Mouse (Mus musculus) kidney, adult 2 months (tissue): ENCODE data around the gene Taar5. TPM values are rescaled to one million over a fixed set of nuclear protein-coding genes. Genes with fewer than 3 reads are reported as not detected.

ENCODE experiments used
- DNase-seq: peaks from one replicate; pipeline ENCODE4 v3.0.0; 2021
- H3K27ac ChIP-seq: fragments of 200-500 bp; 2 replicates; pipeline ENCODE4 v1.5.1; 2012; ENCODE audit warnings: low read depth, low read length, control low read depth, inconsistent platforms; ENCODE audit not compliant: insufficient read depth
- H3K27me3 ChIP-seq: fragments of 200-500 bp; replicated peaks from 2 replicates; pipeline ENCODE4 v1.6.1; 2012; ENCODE audit warnings: mild to moderate bottlenecking, moderate library complexity, low read length, inconsistent platforms; ENCODE audit not compliant: control insufficient read depth, insufficient read depth
- H3K36me3 ChIP-seq: fragments of 200-500 bp; 2 replicates; pipeline ENCODE4 v1.6.1; 2012; ENCODE audit warnings: mild to moderate bottlenecking, moderate library complexity, low read length, inconsistent platforms; ENCODE audit not compliant: control insufficient read depth, insufficient read depth
- H3K4me1 ChIP-seq: fragments of 200-500 bp; 2 replicates; pipeline ENCODE4 v1.6.1; 2011; ENCODE audit warnings: low read length; ENCODE audit not compliant: control insufficient read depth, insufficient read depth
- H3K4me3 ChIP-seq: fragments of 200-500 bp; 2 replicates; pipeline ENCODE4 v1.5.1; 2011; ENCODE audit warnings: mild to moderate bottlenecking, low read depth, low read length, control low read depth; ENCODE audit not compliant: insufficient read depth
- CTCF ChIP-seq: fragments of 200-500 bp; conservative IDR thresholded peaks from 2 replicates; pipeline ENCODE4 v1.5.1; 2011; ENCODE audit warnings: low read depth, mild to moderate bottlenecking, control low read depth, low read length, moderate library complexity, mixed read lengths; ENCODE audit not compliant: insufficient read depth, insufficient read length
- POLR2A ChIP-seq: fragments of 200-500 bp; IDR thresholded peaks from one replicate; pipeline ENCODE4 v1.6.1; 2011; ENCODE audit warnings: low read depth, low read length, control low read depth
- WGBS: fragments of 180-500 bp; shearing (Covaris S2); methylation state at CpG from one replicate; pipeline ENCODE4 v1.1.7; 2018; 5-methylcytosine and 5-hydroxymethylcytosine counted together
- polyA plus RNA-seq: library from polyadenylated mRNA; depleted of rRNA; stranded (reverse); fragments of >200 nt; gene quantifications from 2 replicates; pipeline ENCODE4 v1.2.3, GENCODE M21; 2012

The Taar5 gene
- polyA plus RNA-seq, 1 experiment: 0.08 TPM

DNA sequence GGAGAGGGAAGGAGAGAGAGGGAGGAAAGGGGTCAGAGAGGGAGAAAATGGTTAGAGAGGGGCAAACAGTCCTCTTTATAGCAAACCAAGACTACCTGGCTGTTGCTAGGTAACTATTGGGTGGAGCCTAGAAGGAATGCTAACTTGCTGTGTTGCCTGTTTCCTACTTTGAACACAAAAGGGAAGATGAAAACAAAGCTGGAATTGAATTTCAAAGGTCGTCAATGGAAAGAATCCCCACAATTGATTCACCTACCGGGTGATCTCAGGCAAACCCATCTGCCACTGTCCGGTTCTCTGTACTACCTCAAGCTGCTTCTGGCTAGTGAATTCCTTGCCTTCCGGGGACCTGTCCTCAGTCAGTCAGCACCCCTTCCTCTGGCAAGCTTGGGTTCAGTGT lies 7.5 kb downstream of the Taar5 start:
- no peak for TF ChIP-seq POLR2A
- TF ChIP-seq CTCF: no peak
- no peaks in the 10 kb centered on the region for H3K36me3 ChIP-seq
- WGBS: 47% methylated on average over 4 of the region's 4 CpGs
- H3K27ac ChIP-seq: no peak overlapping the region
- no peak for DNase-seq
- H3K4me1 ChIP-seq: no peaks in the 10 kb centered on the region
- H3K27me3 ChIP-seq: no peaks in the 10 kb centered on the region
- H3K4me3 ChIP-seq: no peak overlapping the region

DNA sequence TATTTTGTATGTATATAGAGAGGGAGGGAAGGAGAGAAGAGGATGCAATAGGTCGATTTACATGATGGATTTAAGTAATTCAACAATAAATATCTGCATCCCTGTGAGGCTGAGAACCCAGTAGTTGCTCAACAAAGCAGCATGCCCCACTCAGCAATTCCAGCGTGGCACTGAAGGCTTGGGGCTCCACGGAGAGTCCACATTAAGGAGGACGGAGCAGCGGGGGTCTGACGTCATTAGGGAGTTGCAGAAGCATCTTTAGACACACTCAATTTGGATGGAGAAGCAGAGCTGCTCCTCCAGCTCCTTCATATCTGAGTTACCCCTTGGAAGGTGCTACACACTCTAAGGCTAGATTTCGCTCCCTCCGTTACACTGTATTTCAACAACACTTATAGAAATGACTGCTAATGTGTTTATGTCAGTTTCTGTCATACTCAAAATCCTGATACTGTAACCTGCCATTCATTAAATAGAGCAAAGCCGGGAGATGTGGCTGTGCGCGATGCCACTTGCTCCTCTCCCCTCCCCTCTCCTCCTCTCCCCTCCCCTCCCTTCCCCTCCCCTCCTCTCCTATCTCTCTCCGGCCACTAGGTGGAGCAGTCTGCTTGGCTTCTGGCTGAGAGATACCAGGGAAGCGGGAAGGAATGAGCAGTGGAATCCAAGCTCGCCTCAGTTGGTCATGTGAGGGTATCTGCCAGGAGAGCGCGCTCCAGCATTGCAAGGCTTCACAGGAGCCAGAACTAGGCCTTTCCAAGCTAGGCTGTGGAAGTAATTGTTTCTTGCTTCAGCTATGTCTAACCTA lies 8.6 kb downstream of the Taar5 start:
- 45% methylated on average over 16 of the region's 16 CpGs for WGBS
- TF ChIP-seq CTCF (peak; percentile 84), POLR2A (no peak)
- DNase-seq: peak; percentile 86
- no peak overlapping the region for H3K4me3 ChIP-seq
- H3K27me3 ChIP-seq: no peaks in the 10 kb centered on the region
- H3K27ac ChIP-seq: no peak overlapping the region
- H3K4me1 ChIP-seq: no peaks in the 10 kb centered on the region
- no peaks in the 10 kb centered on the region for H3K36me3 ChIP-seq

DNA sequence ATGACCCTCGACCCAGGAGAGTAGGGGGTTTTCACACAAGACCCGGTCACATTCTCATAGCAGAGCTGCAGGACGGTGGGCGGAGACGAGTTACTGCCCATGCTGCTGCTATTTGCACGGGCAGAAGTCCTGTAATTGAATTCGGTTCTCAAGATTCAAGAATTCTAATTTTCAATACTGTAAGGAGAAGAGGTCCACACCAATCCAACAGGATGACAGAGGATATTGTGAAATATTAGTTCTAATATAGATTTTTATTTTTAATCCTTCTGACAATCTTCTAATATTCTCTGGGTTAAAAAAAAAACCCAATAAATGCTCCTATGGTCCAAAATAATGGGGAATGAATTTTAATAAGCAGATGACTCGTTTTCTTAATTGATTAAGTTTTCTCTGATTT lies 15.0 kb downstream of the Taar5 start, which contains the start of gene Taar6:
Gene Taar6 (minus strand): TSS at position 101 of the 400 bp plus-strand sequence.
- DNase-seq: no peak
- Histone ChIP-seq H3K27ac (no peak within 1 kb of the TSS), H3K36me3 (no peaks in the 10 kb centered on the region), H3K4me1 (no peaks in the 10 kb centered on the region), H3K4me3 (no peak within 1 kb of the TSS), H3K27me3 (no peaks in the 10 kb centered on the region)
- TF ChIP-seq POLR2A (no peak), CTCF (no peak)
- WGBS: 70% methylated on average over 8 of the region's 8 CpGs

DNA sequence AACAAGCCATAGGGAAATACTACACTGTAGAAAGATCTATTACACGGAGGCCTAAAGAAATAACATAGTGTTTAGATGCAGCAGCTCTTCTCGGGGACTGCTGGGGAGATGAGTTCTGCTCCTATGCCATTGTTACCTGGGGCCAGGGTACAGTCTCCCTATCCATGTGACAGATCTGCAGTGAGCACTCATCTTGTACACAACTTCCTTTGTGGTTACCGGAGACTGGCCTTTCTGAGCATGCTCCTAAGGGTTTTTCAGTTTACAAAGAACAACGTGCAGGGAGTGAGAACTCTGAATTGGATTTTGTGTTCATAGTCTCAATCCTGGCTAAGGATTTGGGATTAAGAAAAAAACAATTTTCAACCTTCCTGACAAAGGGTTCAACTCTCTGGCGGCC lies 15.9 kb downstream of the Taar5 start:
- no peak overlapping the region for H3K27ac ChIP-seq
- no peaks in the 10 kb centered on the region for H3K36me3 ChIP-seq
- WGBS: 76% methylated on average over 5 of the region's 5 CpGs
- DNase-seq: peak; percentile 6
- no peak overlapping the region for H3K4me3 ChIP-seq
- no peak for TF ChIP-seq CTCF
- no peak for TF ChIP-seq POLR2A
- no peaks in the 10 kb centered on the region for H3K4me1 ChIP-seq
- no peaks in the 10 kb centered on the region for H3K27me3 ChIP-seq

DNA sequence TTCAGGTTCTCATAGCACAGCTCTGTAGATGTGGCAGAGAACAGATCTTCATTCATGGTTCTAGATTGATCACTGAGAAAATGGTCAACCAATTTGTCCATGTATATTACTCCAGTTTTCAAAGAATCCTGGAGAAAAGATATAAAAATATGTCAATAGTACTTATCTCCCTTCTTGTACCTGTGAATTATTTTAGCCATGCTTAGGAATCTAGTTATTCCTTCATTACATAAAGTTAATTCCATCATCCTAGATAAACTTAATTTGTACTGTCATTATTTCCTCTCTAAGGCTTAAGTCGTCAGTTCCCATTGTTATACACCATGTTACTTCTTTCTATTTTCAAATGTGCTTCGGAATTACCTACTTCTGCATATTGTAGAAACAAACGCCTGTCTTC lies 22.9 kb downstream of the Taar5 start, which contains the start of gene Taar7a:
Gene Taar7a (minus strand): TSS at position 101 of the 400 bp plus-strand sequence.
- no peak for DNase-seq
- Histone ChIP-seq H3K27ac (no peak within 1 kb of the TSS), H3K4me3 (no peak within 1 kb of the TSS), H3K27me3 (no peaks in the 10 kb centered on the region), H3K36me3 (no peaks in the 10 kb centered on the region), H3K4me1 (no peaks in the 10 kb centered on the region)
- no peak for TF ChIP-seq POLR2A
- WGBS: 84% methylated on average over 3 of the region's 3 CpGs

DNA sequence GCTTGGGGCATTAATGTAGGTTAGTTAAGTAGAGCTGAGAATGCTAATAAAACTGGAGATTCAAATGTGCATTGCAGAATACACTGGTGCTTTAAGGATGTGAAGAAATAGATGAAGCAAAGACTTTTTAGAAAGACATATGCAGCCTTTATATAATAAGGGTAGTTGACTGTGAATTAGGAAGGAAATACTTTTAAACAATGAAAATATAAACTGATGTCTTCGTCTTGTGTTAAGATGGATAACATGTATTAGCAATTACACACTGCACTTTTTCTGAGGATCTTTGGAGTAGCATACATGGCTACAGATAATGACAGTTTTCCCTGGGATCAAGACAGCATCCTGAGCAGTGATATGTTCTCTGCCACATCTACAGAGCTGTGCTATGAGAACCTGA lies 29.1 kb downstream of the Taar5 start, which contains the start of gene Taar7b:
Gene Taar7b (plus strand): TSS at position 301 of the 400 bp plus-strand sequence.
- WGBS: 73% methylated on average over 1 of the region's 1 CpGs
- Histone ChIP-seq H3K4me3 (no peak within 1 kb of the TSS), H3K27ac (no peak within 1 kb of the TSS), H3K27me3 (no peaks in the 10 kb centered on the region), H3K4me1 (no peaks in the 10 kb centered on the region), H3K36me3 (no peaks in the 10 kb centered on the region)
- DNase-seq: no peak
- TF ChIP-seq CTCF (no peak), POLR2A (no peak)

DNA sequence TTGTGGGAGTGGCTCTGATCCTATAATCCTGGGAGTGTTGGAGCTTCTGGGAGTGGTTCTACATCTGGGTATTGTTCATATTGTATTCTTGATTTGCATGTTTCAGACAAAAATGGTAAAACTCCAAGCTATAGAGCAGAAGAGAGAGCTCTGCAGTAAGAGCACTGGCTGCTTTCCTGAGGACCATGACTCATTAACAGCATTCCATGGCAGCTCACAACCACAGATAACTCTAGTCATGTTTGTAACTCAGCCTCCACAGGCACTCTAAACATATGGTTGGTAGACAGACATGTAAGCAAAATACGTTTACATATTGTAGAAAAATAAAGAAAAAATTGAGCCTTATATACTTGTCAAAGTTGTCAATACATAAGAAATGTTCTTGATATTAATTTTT lies 35.9 kb downstream of the Taar5 start:
- Histone ChIP-seq H3K4me3 (no peak overlapping the region), H3K27me3 (no peaks in the 10 kb centered on the region), H3K4me1 (no peaks in the 10 kb centered on the region), H3K27ac (no peak overlapping the region), H3K36me3 (no peaks in the 10 kb centered on the region)
- no peak for DNase-seq
- TF ChIP-seq POLR2A (no peak), CTCF (no peak)
- WGBS: 81% methylated on average over 1 of the region's 1 CpGs
